Mouse (Mus musculus) natural killer cell, adult 2 months (primary cell): ENCODE measurements at regions not wholly inside any gene's neighbourhood (a gene's known extent, or its start where the extent isn't known, plus 50 kb on each side); places are given as distances from the start of the nearest gene placed in this dataset.

ENCODE experiments used
- DNase-seq, 2 experiments: peaks; one replicate each; pipeline ENCODE4 v3.0.0; 2022; ENCODE audit warnings: low spot score in 2 of 2

DNA sequence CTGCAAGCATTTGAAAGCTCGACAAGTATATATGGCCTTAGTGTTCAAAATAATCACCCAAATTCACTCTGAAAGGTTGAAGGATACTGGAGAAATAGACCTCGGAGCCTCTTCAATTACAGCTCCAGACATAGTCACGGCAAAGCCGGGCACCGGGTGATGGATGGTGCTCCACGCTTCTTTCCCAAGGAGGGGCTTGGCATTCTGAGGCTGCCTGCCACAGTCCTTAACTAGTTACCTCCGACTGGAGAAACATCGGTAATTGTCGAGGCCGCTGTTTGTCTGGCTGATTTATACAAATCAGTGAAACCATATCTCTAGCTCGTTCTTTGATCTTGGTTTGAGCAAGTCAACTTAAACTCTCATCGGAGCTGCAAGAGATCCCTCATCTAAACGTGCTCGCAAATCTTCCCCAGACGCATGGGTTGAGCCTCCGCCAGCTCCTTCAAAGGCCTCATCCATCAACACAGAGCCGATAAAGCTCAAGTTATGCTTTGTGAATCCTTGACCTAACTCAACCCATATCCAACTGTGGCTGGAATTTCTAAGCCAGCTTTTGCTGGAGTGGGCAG is 145.4 kb upstream of the Stx16 start:
- no peak for DNase-seq

DNA sequence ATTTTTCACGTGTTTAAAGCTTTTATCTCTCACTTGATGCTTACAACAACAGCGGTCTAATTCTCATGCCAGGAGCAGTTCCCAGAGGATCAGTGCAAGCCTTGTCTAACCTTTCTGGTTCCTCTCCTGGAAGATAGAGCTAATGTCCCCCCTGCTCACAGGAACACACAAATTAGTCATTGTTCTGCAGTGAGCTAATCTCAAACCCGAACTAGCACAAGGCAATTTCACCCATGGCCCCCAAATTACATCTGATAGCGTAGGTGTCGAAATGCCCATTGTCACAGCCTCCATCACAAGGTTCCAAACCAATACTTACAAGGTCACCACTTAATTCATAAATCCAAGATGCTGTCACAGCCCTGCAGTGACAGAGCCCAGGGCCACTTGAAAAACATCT is 140.4 kb upstream of the Stx16 start:
- no peak for DNase-seq

DNA sequence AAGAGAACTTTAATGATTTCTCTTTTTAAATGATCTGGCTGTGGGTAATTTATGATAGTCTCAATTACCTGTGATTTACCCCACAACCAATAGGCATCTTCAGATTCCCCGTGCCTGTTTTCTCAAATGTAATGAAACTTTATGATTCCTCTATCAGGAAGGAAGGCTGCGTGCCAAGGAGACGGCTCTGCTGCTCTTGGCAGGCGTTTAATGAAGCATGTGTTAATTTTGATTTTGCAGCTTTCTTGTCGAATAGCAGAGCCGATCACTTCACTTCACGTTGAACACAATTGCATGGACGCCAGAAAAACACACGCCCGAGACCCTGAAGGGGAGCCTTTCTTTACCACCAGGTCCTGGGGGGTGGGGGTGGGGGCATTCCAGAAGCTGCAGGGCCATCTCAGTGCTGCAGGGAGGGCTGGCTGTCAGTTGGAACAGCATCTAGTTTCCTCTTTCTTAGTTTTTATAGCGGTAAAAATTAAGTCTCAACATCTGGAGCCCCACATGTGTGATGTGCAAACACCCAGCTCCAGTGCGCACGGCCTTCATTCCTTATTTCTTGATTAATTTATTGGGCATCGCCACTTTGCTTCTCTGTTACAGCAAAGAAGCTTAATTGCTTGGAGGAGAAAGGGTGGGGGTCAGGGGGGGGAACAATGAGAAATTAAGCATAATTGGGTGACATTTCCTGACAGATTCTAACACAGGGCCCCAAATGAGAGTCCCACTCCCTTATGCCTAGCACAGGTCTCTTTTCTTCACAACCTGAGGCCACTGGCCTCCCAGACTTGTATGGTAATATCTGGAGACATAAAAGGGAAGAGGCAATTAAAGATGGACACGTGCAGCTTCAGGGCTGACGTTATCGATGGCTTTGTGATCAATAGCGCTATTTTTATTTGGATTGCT is 138.3 kb upstream of the Stx16 start:
- DNase-seq = no peak

DNA sequence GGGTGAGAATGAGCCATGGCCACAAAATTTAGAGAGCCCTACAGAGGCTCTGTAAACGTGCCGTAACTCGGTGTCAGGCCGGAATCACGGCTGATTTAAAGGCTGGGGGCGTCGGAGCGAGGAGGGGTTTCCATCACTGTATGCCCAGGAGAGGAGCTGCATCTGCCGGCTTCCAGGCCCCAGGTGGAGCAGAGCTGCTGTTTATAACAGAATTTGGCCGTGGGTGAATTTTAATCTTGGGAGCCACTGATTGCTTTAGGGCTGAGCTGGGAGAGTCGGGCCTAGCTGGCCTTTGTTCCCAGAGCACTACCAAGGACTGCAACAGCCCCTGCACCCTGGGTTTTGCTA is 137.7 kb upstream of the Stx16 start:
- DNase-seq = no peak

DNA sequence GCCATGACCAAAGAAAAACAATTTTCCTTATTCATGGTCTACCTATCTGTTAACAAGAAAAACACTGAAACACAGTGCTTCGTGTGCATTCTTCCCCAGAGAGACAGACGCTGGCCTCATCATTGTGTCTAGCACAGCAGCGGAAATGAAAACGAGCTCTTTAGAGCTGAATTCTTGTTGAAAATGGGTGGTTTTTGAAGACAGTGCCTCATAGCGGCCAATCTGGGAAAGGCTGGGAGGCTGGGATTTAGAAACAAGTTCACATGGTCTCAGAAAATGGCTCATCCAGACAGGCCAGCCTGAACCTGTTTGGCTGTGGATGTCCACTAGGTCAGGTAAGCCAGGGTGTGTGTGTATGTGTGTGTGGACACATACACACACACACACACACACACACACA is 130.7 kb upstream of the Stx16 start:
- DNase-seq = no peak

DNA sequence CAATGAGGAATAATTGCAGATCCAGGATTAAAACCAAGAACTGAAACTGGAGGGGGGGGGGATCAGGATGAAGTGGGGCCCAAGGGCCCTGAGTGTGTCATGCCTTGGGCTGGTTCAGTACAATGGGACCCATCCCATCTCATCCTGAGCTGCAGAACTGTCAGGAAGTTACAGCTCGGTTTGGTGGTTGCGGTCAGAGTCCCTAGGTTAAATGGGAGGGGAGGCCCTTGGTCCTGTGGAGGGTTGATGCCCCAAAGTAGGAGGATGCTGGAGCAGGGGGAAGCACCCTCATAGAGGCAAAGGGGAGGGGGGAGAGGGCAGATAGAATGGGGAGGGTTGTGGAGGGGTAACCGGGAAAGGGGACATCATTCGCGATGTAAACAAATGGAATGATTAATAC is 127.5 kb upstream of the Stx16 start:
- DNase-seq = no peak

DNA sequence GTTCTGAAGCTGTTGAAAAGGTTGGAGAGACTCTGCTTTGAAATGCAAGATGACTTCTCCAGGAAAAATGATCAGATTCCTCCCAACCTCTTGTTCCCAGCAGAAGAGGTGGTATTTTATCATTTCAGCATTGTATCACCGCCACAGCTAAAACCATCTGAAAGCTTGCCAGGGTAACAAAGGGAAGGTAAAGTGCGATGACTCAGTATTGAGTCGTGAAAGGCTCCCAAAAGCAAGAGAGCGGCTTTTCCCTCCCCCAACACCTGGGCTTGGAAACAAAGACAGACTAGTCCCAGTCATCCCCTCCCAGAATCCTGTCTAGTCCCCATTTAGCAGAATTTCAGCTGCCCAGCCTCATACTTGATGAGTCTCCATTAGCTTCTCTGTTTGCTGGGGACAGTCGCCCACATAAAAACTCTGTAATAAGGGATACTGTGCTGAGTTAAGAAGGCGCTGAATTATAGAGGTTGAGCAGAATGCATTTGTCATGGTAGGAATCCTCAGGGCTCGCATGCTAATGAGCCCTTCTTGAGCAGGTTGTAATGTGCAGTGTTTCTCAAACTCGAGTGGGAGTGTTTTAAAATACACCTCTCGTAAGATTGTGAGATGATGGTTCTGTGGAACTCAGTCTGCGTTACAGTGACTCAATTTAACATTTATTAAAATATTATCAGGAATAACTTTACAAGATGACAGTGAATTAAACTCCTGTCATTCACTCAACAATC is 125.8 kb upstream of the Stx16 start:
- DNase-seq = no peak

DNA sequence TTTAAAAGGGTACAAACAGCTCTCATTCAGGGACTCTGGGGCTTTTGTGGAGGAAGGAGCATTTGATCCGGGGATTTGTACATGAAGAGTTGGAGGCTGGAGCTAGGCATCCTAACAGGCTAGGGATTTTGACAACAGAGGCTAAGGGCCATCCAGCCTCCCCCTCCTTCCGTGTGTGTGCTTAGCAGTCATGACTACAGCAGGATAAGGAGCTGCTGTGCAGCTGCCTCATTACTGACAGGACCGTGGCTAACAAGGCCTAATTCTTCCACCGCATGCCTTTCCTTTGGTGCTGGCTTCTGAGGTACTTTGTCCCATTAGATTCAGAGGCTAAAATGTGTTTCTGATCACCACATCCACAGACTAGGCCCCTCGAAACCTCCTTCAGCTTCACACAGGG is 110.0 kb upstream of the Stx16 start:
- no peak for DNase-seq

DNA sequence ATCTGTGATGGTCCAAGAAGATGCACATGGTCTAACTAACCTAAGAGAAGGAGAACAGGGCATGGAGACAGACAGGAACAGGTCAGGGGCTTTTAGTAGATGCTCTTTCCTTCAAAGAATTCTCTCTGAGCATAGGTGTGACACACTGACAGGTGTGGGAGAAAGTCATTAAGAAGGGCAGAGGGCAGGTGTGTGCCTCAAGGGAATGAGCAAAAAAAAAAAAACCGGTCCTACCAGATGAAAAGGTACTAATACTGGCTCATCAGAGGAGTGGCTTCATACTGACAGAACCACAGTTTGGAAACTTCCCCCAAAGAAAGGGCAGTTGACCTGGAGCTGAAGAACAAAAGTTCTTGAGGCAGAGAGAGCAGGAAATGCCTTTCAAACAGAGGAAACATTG is 105.3 kb upstream of the Stx16 start:
- DNase-seq = no peak

DNA sequence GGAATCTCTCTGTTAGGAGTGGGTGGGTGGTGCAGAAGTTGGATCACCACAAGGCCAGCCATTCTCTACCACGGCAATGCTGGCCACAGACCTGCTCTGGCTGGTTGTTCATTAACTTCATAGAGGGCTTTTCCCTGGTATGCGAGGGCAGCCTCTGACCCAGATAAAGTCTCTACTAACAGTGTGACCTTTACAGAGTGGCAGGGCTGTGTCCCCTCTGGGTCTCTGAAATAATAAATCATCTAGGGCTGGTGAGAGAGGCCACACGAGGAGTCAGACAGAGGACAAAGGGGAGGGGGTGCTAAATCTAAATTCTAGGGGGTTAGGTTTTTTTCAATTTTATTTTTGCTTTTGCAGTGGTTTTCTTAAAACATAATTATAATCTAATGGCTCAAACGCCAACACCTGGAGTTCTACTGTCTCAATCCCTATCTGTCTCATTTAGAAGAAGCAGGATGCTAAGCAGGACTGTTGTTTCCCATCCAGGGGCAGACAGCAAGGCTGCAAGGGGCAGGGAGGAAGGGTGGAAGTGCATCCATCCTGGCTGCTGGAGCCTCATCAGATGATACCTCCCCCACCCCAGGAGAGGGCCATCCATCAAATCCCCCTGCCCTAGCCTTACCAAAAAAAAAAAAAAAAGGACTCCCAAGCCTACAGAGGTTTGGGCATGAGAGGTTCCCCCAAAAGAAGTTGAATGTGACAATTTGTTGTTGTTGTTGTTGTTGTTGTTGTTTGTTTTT is 99.6 kb upstream of the Stx16 start:
- no peak for DNase-seq

DNA sequence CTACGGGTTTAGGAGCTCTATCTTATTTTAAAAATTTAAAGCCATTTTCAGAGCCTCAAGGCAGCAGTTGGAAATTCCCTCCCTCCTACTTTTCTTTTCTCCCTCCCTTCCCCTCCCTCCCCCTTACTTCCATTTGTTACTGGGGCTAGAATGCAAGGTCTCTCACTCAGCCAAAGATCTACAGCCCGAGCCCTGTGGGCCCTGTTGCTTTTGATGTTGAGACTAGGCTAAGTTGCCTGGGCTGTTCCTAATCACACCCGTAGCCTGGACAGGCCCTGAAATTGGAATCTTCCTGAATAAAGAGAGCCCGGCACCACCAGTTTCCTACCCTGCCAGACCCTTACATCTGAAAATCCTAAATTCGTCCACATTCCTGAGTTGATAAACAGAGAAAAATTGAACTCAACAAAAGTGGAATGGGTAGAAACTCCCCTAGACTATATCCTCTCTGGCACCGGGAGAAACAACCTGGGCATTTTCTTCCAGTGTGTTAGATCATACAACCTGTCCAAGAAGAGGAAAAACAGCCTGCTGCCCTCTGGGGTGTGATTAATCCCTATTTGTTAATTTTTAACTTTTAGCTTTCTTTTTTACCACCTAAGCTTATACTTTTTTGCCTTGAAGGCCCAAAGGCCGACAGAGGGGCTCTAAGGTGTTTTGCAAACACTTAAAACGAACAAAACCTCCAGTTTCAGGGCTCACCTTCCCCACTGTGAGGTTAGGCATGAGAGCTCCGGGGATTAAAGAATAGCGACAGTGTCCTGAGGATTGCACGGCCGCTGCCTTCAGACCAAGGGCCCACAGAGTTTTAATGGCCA is 98.7 kb upstream of the Stx16 start:
- DNase-seq = no peak

DNA sequence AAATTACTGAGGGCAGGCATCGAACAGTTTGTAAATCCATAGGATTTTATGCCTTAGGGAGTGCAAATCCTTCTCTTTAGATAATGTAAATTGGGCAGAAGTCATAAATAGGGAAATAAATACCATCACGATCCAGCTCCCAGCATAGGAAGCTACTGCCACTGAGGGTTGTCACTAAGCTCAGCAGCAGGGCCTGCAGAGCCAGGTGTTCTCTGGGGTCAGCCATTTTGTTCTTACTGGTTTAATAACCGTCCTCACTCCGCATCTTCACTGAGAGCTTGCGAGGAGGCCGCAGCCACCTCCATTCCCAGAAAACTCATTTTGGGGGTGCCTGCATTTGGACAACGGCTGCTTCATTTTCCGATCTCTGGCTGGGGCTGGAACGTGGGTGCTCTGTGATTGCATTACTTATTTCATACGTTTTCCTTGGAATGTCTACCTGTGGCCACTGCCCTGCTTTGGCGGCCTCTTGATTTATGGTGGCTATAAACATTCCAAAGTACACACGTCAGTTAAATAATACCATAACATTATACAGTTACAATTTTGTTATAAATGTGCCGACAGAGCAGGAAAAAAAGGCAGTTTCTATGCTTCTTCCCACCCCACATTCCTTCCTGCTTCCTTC is 97.9 kb upstream of the Stx16 start:
- no peak for DNase-seq

DNA sequence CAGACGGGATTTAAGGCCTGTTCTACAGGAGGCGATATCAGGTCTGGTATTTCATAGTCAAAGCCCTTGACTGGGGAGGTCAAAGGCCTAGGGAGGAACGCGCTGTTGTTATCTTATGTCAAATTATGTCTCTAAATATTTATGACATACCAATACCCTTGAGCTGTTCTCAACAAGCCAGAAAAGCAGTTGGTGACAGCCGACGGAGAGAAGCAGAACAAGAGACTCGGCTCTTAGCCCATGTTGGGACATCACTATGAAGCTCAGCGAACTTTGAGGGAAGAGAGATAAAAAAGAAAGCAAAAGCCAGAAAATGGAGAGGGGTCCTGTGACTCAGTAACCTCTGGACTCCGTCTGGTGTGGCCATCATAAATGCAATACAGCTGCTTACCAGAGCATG is 95.1 kb upstream of the Stx16 start:
- DNase-seq = no peak

DNA sequence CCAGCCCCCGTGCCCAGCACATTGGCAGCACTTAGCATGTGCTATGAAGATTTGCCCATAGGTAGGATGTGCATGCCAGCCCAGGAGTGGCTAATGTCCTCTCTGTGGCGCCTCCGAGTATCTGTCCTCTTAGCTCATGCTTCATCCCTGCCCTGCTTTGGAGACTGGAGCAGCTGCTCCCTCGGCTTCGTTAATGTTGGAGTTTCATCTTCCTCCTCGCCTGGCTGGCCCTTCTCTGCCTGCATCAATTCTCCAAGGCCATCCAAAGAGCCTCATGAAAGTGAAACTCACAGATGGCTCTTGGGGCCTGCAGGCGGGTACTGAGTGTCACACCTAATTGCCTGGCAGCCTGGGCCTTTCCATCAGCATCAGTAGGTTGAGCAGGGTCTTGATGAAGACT is 88.6 kb upstream of the Stx16 start:
- no peak for DNase-seq

DNA sequence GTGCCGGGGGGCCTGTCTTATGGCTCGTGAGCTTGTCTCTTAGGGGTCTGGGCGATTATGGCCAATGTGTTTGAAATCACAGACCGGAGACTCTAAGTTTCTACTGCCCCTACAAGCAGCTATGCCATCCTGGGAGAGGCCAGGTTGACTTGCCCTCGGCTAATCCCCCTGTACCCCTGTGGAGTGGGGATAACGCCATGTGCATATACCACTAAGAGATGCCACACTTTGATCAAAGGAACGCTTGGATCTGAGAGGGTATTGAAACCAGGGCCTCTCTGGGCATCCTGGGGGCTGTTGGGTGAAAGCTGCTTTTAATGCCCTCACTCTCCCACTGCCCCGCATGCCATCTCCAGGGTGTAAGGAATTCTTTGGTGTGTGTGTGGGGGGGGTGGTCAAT is 88.2 kb upstream of the Stx16 start:
- no peak for DNase-seq

DNA sequence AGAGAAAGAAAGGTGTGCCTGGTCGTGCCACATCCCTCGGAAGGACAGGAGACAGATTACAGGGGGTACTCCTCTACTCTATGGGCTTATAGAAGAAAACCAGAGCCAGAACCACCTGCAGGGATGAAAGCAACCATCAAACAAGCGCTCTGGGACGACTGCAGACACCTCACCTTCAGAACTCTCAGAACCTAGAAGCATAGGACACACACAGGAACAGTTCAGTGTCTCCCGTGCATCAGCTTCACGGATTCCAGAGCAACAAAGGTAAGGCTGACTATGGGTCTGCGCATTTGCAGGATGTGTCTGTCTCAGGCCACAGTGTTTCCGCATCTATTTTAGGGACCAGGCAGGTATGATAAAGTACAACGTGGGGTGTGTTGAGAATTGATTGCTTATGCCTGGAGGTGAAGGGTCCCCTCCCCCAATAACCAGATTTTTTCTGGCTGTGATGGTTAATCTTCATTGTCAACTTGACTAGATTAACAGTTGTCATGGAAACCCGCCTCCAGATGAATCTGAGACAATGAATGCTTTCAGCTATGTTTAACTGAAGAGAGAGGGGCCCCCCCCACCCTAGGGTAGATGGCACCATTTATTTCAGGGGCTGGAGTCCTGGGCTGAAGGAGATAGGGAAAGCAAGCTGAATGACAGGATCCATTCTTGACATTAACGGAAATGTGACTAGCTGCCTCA is 87.3 kb upstream of the Stx16 start:
- DNase-seq = no peak

DNA sequence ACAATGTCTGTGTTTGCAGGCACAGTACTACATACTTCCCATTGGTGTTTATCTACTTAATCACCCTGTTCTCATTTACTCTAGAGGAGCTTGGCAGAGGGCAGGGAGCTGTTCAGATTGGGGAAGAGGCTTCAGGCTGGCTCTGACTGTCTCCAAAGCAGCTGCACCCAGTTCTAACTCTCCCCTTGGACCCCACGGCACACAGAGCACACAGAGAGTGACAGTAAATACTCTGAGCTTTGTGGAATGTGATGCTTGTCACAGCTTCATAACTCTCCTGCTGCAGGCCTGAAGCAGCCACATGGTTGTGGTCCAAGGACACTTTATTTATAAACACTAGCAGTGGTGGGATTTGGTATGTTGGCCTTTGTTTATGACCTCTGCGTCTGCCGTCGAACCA is 85.4 kb upstream of the Stx16 start:
- no peak for DNase-seq

DNA sequence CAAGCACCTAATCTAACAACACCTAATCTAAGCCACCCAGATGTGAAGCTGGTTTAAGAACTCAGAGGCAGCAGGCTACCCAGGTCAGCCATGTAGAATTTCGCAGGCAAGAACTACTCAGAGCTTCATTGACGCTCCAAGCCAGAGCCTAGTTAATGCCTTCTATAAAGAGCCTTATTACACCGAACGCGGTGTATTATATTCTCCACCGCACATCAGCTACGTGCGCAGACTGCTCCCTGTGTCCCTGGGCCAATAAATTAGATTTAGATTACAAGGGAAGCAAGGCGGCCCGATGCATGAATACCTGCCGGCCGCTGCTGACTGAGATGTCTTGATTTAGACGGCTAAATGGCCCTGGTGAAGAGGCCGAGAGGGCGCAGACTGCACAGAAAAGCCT is 84.7 kb upstream of the Stx16 start:
- DNase-seq = no peak

DNA sequence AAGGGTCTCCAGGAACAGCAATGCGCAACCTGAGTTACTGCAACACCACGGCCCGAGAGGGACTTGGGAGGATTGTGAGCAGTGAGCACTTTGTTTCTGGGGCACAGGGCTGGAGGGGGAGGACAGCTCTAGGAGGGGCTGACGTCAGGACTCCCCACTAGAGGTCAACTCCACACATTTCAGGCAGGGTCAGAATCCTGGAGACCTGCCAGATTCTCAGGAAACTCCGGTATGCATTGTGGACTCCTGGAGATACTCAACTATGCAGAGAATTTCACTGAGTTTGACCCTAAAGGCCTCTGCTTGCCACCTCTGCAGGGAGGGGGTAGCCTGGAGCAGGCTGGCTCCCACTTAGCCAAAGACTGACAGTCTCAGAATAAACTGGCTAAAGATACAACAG is 84.1 kb upstream of the Stx16 start:
- DNase-seq = no peak

DNA sequence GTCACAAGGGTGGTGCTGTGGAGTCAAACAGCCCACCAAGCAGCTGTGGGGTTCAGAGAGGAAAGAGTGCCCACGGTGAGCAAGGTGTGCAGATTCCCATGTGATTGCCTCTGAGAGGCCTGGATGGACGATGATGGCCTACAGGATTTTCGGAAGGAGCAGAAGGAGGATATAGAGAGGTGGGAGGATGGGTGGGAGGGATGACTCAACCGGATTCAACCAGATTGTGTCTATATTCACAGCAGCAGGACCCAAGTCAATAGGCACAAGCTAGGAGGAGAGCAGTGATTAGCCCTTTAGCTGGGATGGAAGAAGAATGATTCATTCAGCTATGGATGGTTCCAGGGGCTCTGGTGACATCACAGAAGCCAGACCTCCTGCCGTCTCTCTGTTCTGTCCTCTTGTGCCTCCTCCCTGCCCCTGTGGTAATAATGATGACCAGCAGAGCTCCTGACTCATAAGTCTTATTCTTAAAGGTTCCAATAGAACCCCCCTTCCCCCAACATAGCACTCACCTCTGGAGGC is 82.6 kb upstream of the Stx16 start:
- no peak for DNase-seq
